Mouse (Mus musculus) liver, adult 2 months (tissue): ENCODE measurements around the gene 1700129C05Rik.

Source experiments
- CTCF ChIP-seq: fragments of 200-500 bp; IDR thresholded peaks from 2 replicates; pipeline ENCODE4 v1.5.1; 2011; ENCODE audit warnings: low read depth, low read length, control low read depth
- POLR2A ChIP-seq: fragments of 200-500 bp; IDR thresholded peaks from 2 replicates; pipeline ENCODE4 v1.6.1; 2011; ENCODE audit warnings: low read length, control low read depth; ENCODE audit not compliant: insufficient read depth; ENCODE audit errors: extremely low read depth

DNA sequence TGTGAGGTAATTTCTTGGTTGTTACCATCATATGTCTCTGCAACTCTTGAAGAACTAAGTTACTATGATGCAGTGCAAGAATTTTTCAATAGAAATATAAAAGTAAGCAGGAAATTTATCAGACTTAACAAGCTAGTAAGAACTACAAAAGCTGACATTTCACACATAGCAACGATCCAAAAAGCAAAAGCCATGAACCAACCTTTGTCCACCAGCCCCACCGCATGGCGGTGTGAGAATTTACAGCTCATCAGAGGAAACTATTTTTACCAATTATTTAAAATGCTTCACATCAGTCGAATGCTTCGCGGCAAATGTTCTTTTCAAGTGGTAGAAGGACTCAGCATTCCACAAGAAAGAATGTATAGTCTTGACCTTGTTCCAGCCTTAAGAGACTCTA is 58.3 kb downstream of the 1700129C05Rik start:
- TF ChIP-seq CTCF (peak; percentile 45; the same call in 1 of the 2 replicates), POLR2A (no peak)
